Mouse (Mus musculus) thymus, postnatal 25 days (tissue): Measurements from ENCODE around the gene Tmem164.
A peak's percentile ranks its signal among the peaks of the same experiment; 100 is the strongest.

Source experiments
- DNase-seq: peaks from one replicate; pipeline ENCODE4 v3.0.0; 2022

The Tmem164 gene

DNA sequence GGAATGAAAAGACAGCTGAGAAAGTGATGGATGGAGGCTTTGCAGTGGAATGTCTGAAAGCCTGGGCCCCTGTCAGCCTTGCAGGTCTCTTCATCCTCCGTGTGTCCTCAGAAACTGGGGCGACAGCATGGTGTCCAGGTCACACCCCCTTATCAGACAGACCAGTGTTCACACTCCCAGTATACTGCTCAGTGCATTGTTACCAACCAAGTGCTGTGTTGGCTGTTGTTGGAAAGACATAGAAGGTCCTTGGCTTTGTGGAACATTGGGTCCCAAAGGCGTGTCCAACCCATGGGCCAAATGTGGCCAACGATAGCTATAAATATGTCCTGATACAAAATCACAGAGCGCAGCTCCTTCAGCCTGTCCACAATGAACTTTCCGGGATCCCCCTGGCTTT, 149.4 kb downstream of the Tmem164 start:
- DNase-seq: no peak

- DNase-seq: peak; percentile 45
Measured at GRCm38 (mm10) chrX:142832221-142832620, 151.0 kb downstream of the Tmem164 start.

- no peak for DNase-seq
Measured at GRCm38 (mm10) chrX:142833164-142833796, 152.1 kb downstream of the Tmem164 start.

DNA sequence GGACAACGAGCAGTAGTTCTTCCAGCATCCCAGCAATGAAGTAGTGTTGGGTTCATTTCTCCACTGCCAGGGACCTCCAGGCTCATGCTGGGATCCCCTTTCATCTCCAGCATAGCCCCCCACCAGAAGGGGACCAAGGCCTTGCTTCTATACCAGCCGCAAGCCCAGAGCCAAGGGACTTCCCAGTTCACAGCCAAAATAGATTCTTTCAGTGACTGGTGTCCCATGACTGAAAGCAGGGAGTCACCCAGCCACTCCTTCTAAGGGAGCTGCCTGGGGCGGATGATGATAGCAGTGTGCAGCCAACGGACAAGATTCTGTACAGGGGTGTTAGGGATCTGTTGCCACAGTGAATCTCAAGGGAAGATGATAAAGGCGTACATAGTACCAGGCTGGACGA, 153.6 kb downstream of the Tmem164 start:
- DNase-seq: no peak

GRCm38 (mm10) chrX:142836399-142836798, 155.2 kb downstream of the Tmem164 start:
- no peak for DNase-seq

GRCm38 (mm10) chrX:142837316-142837715, 156.1 kb downstream of the Tmem164 start:
- no peak for DNase-seq

DNA sequence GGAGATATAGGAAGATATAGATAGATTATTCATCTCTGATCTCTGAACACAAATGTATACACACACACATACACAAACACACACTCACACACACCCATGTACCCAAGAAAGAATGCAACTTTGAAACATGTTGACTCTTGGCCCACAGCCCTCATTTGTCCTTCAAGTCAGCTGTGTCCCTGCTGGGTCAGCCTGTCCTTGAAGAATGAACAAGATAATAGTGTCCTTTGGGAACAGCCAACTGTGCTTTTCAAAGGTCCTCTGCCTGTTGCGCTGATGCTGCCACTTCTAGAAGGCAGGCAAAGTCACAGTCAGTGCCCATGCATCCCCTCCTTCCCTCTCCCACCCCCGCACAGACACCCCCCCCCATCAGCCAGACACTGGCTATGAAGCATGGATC, 157.6 kb downstream of the Tmem164 start:
- DNase-seq: no peak

GRCm38 (mm10) chrX:142839411-142839810, 158.2 kb downstream of the Tmem164 start:
- DNase-seq: no peak

GRCm38 (mm10) chrX:142841916-142842315, 160.7 kb downstream of the Tmem164 start:
- DNase-seq: no peak

GRCm38 (mm10) chrX:142846266-142846665, 165.1 kb downstream of the Tmem164 start:
- DNase-seq: no peak

DNA sequence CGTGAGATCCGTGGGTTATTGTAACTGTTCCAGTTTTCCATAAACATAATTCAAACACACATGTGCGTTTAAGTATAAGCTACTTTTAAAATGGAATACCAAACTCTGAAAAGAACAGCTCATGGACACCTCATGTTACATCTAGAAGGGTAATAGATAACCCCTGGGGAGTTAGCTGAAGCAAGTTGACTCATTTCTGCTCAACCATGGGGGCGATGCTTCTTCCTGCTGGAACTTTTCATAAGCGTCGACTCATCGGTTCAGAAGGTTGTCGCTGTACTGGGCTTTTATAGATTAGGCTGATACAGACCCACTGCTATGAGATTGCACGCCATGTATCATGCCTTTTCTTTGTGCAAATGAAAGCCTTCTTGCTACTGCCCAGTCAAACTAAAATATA, 166.8 kb downstream of the Tmem164 start:
- no peak for DNase-seq

GRCm38 (mm10) chrX:142869844-142870243, 188.6 kb downstream of the Tmem164 start:
- no peak for DNase-seq

DNA sequence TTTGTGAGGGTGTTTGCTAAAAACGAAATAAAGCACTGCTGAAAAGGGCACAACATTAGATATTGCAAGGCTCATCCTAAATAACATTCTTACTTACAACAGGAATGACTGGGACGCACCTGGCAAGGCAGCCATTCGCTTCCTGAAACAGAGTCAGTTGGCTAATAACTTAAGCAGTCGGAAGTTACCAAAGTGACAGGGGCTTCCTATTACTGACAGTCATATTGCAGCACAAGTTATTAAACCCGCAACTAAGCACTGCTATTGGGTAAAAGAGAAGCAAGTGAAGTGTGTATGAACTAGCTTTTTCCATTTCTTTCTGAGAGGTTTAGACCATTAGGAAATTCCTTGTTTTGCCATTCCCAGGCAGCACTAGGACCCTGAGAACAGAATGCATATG, 201.0 kb downstream of the Tmem164 start:
- no peak for DNase-seq

DNA sequence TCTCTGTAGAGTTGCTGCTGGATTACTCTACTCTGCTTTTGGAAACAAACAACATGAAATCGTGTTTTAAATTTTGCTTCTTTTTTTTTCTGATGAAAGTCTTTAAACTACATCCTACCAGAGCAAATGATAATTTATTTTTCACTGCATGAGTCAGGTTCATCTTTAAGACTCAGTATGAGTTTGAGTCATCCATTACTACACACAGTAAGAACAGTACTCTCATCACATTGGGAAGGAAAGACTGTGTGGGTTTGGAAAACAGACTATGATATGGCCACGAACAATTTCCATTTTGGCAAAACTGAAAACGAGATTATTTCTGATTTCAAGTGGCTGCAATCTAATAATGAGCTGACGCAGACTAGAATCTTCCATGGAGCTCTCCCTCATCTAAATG, 202.4 kb downstream of the Tmem164 start:
- DNase-seq: no peak

- no peak for DNase-seq
Measured at GRCm38 (mm10) chrX:142885962-142886361, 204.8 kb downstream of the Tmem164 start.
